Mouse (Mus musculus): ENCODE results near the gene Sfrp5. TPM values are rescaled to one million over a fixed set of nuclear protein-coding genes. Genes with fewer than 3 reads are reported as not detected.
A peak's percentile ranks its signal among the peaks of the same experiment; 100 is the strongest.

The Sfrp5 gene
- polyA plus RNA-seq (2012; rRNA removed) (7.2 and 8.7 TPM in 2 replicates), polyA plus RNA-seq (2014; fragmentation: Nextera tagmentation; extraction: Ambion mirVana) (5.1 and 5.4 TPM in 2 replicates)

DNA sequence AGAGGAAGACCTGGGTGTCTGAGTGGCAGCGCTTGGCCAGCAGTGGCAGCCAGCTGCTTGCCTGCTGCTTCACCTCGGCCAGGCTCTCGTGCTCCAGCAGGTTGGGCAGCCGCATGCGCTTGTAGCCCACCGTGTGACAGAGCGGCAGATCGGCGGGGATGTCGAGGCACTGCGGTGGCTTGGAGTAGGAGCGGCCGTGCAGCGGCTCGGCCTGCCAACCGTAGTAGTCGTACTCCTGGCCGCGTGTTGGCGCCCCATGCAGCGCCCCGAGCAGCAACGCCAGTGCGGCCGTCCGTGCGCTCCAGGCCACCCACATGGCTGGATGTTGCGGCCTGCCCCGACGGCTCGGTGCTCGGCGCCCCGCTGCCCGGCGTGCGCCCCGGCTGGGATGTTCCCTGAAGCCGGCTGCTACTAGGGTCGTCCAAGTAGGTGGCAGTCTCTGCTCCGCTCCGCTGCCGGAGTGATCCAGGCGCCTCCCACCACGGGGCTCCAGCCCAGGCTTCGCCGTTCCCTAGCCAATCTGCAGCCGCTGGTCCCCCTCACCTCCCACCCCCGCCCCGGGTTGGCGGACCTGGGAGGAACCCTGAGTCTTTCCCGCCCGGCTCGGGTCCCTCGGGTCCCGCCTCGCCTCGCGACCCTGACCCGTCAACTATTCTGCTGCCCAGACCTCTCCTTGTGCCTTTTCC, at the start of gene Sfrp5:
Gene Sfrp5 (minus strand): TSS at position 557 of the 686 bp plus-strand sequence.
- peak within 1 kb of the TSS; percentile 32 for H3K4me3 ChIP-seq (replicated peaks; ENCODE audit: low read length)
- no peaks in the 10 kb centered on the region for H3K36me3 ChIP-seq (ENCODE audit: control insufficient read depth, insufficient read depth, low read length)
- 0 out of 2 replicates have a peak, but pooled peaks have one; percentile 31 for ATAC-seq (ENCODE audit: low FRiP score, low read depth)
- H3K9ac ChIP-seq (ENCODE audit: low read depth, low read length, severe bottlenecking): no peak within 1 kb of the TSS
- WGBS: 4% methylated on average over 52 of the region's 60 CpGs
- DNase-seq (ENCODE audit: low spot score): no peak
- TF ChIP-seq POLR2A (IDR thresholded peaks at IDR 0.05; ENCODE audit: borderline replicate concordance, extremely low read depth, insufficient read depth, insufficient read length): no peak
- no peaks in the 10 kb centered on the region for H3K9me3 ChIP-seq (ENCODE audit: control insufficient read depth, low read length)
- H3K27ac ChIP-seq (replicated peaks; ENCODE audit: low read depth, low read length): no peak within 1 kb of the TSS
- peaks cover 10% of the 10 kb centered on the region for H3K4me1 ChIP-seq (ENCODE audit: control insufficient read depth, insufficient read depth, low read length)
- H3K4me2 ChIP-seq (replicated peaks; ENCODE audit: low read depth, low read length, severe bottlenecking): peak within 1 kb of the TSS; percentile 44
- H3K27me3 ChIP-seq (ENCODE audit: control insufficient read depth, insufficient read depth, low read length): peaks cover 56% of the 10 kb centered on the region

DNA sequence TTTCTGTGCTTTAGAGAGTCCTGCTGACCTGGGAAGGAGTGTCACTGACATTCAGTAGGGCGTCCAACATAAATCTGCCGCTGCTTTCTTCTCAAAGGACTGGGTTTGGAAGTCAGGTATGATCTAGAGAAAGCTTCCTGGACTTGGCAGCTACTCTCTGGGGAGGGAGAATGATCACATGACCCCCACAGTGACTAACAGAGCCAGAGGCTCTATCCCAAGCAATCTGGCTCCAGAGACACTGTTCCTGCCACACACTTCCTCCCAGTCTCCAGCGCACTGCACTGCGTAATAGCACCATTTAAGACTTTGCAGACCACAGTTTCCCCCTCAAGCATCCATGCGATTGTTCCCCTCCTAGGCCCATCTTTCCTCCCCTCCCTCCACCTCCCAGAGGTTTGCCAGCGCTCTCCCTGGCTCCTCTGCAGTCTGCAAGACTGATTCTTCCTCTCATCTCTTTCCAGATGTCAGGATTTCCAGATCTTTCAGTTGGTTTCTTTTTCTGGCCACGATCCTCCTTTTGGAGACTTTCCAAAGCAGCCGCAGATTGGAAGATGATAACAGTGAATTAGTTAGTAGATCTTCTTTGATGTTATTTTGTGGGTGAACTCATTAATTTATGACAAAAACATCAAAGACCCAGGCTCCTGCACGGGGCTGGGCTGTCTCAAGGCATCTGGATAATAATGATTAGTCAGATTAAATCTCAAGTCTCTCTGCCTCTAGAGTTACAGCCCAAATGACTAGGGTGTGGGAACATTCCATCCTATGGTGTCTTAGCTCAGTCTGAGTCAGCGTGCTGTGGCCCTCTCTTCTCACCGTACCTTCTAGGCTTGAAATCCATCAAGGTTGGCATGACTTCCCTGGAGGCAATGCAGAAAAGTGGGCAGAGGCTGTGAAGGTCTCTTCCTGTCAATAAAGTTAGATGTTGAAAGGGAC, 48.2 kb upstream of the Sfrp5 start:
- no peaks in the 10 kb centered on the region for H3K36me3 ChIP-seq (ENCODE audit: control insufficient read depth, insufficient read depth, low read length)
- no peak overlapping the region for H3K4me2 ChIP-seq (replicated peaks; ENCODE audit: low read depth, low read length, severe bottlenecking)
- ATAC-seq (ENCODE audit: low FRiP score, low read depth): no peak
- H3K4me1 ChIP-seq (ENCODE audit: control insufficient read depth, insufficient read depth, low read length): no peaks in the 10 kb centered on the region
- 60% methylated on average over 11 of the region's 11 CpGs for WGBS
- peaks cover 10% of the 10 kb centered on the region for H3K27me3 ChIP-seq (ENCODE audit: control insufficient read depth, insufficient read depth, low read length)
- DNase-seq (ENCODE audit: low spot score): no peak
- no peak overlapping the region for H3K9ac ChIP-seq (ENCODE audit: low read depth, low read length, severe bottlenecking)
- H3K4me3 ChIP-seq (replicated peaks; ENCODE audit: low read length): no peak overlapping the region
- H3K9me3 ChIP-seq (ENCODE audit: control insufficient read depth, low read length): no peaks in the 10 kb centered on the region
- no peak for TF ChIP-seq POLR2A (IDR thresholded peaks at IDR 0.05; ENCODE audit: borderline replicate concordance, extremely low read depth, insufficient read depth, insufficient read length)
- H3K27ac ChIP-seq (replicated peaks; ENCODE audit: low read depth, low read length): no peak overlapping the region

GRCm38 (mm10) chr19:42247519-42247918, 45.5 kb upstream of the Sfrp5 start, which contains the start of gene Golga7b:
Golga7b (plus strand) TSS chr19:42247574.
- ATAC-seq (ENCODE audit: low FRiP score, low read depth) (no peak), DNase-seq (ENCODE audit: low spot score) (no peak)
- no peaks in the 10 kb centered on the region for H3K36me3 ChIP-seq (ENCODE audit: control insufficient read depth, insufficient read depth, low read length)
- no peak for TF ChIP-seq POLR2A (IDR thresholded peaks at IDR 0.05; ENCODE audit: borderline replicate concordance, extremely low read depth, insufficient read depth, insufficient read length)
- H3K4me2 ChIP-seq (replicated peaks; ENCODE audit: low read depth, low read length, severe bottlenecking): no peak within 1 kb of the TSS
- no peaks in the 10 kb centered on the region for H3K4me1 ChIP-seq (ENCODE audit: control insufficient read depth, insufficient read depth, low read length)
- no peak within 1 kb of the TSS for H3K9ac ChIP-seq (ENCODE audit: low read depth, low read length, severe bottlenecking)
- 71% methylated on average over 3 of the region's 3 CpGs for WGBS
- no peaks in the 10 kb centered on the region for H3K27me3 ChIP-seq (ENCODE audit: control insufficient read depth, insufficient read depth, low read length)
- no peaks in the 10 kb centered on the region for H3K9me3 ChIP-seq (ENCODE audit: control insufficient read depth, low read length)
- no peak within 1 kb of the TSS for H3K27ac ChIP-seq (replicated peaks; ENCODE audit: low read depth, low read length)
- H3K4me3 ChIP-seq (replicated peaks; ENCODE audit: low read length): no peak within 1 kb of the TSS

DNA sequence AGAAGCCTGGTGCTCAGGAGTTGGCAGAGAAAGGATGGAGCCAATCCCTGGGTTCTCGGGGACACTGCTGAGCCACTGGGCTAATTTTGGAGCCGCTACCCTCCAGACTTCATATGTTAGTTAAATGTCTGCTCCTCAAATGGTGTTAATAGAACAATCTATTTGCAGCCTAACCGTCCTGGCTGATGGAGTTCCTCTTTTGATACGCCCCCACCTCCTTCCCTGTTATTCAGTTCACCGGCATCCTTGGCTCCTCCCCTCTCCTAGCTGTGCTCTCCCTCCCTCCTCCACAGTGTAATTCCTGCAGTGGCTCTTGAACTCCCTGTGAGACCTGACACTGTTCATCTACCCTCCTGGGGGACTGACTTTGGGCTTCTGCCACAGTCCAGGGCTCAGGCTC, 44.6 kb upstream of the Sfrp5 start:
- Histone ChIP-seq H3K4me3 (replicated peaks; ENCODE audit: low read length) (no peak overlapping the region), H3K4me2 (replicated peaks; ENCODE audit: low read depth, low read length, severe bottlenecking) (no peak overlapping the region), H3K36me3 (ENCODE audit: control insufficient read depth, insufficient read depth, low read length) (no peaks in the 10 kb centered on the region), H3K27ac (replicated peaks; ENCODE audit: low read depth, low read length) (no peak overlapping the region), H3K4me1 (ENCODE audit: control insufficient read depth, insufficient read depth, low read length) (no peaks in the 10 kb centered on the region), H3K9ac (ENCODE audit: low read depth, low read length, severe bottlenecking) (no peak overlapping the region), H3K27me3 (ENCODE audit: control insufficient read depth, insufficient read depth, low read length) (no peaks in the 10 kb centered on the region), H3K9me3 (ENCODE audit: control insufficient read depth, low read length) (no peaks in the 10 kb centered on the region)
- TF ChIP-seq POLR2A (IDR thresholded peaks at IDR 0.05; ENCODE audit: borderline replicate concordance, extremely low read depth, insufficient read depth, insufficient read length): no peak
- ATAC-seq (ENCODE audit: low FRiP score, low read depth): no peak
- WGBS: 48% methylated on average over 5 of the region's 5 CpGs
- DNase-seq (ENCODE audit: low spot score): no peak

DNA sequence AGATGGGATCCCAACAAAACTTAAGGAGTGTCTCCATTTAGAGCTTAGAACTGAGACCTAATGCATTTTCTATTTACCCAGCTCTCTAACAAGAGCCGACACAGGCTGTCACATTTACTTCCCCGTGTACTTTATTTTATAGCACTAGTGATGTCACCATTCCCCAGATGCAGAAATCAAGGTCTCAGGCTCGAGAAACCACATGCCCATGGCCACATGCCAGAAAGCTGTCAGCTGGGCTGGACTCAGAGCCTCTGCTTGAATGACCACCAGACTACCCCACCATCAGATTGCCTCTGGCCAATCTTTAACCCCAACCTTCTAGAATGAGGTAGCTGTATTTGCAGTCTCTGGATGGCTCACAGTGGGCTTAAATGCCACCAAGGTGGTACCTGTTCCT, 41.3 kb upstream of the Sfrp5 start:
- Histone ChIP-seq H3K27me3 (ENCODE audit: control insufficient read depth, insufficient read depth, low read length) (no peaks in the 10 kb centered on the region), H3K9me3 (ENCODE audit: control insufficient read depth, low read length) (no peaks in the 10 kb centered on the region), H3K4me1 (ENCODE audit: control insufficient read depth, insufficient read depth, low read length) (no peaks in the 10 kb centered on the region), H3K4me3 (replicated peaks; ENCODE audit: low read length) (no peak overlapping the region), H3K27ac (replicated peaks; ENCODE audit: low read depth, low read length) (no peak overlapping the region), H3K36me3 (ENCODE audit: control insufficient read depth, insufficient read depth, low read length) (no peaks in the 10 kb centered on the region), H3K9ac (ENCODE audit: low read depth, low read length, severe bottlenecking) (no peak overlapping the region), H3K4me2 (replicated peaks; ENCODE audit: low read depth, low read length, severe bottlenecking) (no peak overlapping the region)
- ATAC-seq (ENCODE audit: low FRiP score, low read depth) (no peak), DNase-seq (ENCODE audit: low spot score) (no peak)
- WGBS: 38% methylated on average over 3 of the region's 3 CpGs
- TF ChIP-seq POLR2A (IDR thresholded peaks at IDR 0.05; ENCODE audit: borderline replicate concordance, extremely low read depth, insufficient read depth, insufficient read length): no peak
